Mouse (Mus musculus): Measurements from ENCODE around the gene Atxn2. TPM values are rescaled to one million over a fixed set of nuclear protein-coding genes. Genes with fewer than 3 reads are reported as not detected.
A peak's percentile ranks its signal among the peaks of the same experiment; 100 is the strongest.

The Atxn2 gene
- total RNA-seq, 2 experiments from 2014 or later: 228 to 234 TPM

GRCm38 (mm10) chr5:121809667-121810224 is 98.6 kb downstream of the Atxn2 start:
- intact Hi-C loops (cut with DNase I): loop anchor here (5.0 kb wide), 1 partner anchor 33 kb away; no protein-coding TSS in a partner anchor
- no peak for DNase-seq (ENCODE audit: low spot score in 2 of 2)

GRCm38 (mm10) chr5:121810331-121811151 is 99.4 kb downstream of the Atxn2 start:
- DNase-seq (ENCODE audit: low spot score in 2 of 2): no peak
- intact Hi-C loops (cut with DNase I): no loop called here

- intact Hi-C loops (cut with DNase I): no loop called here
- no peak for DNase-seq (ENCODE audit: low spot score in 2 of 2)
Observed at GRCm38 (mm10) chr5:121811485-121811931, 100.4 kb downstream of the Atxn2 start.

GRCm38 (mm10) chr5:121812526-121813243 is 101.5 kb downstream of the Atxn2 start:
- intact Hi-C loops (cut with DNase I): no loop called here
- no peak for DNase-seq (ENCODE audit: low spot score in 2 of 2)

- intact Hi-C loops (cut with DNase I): no loop called here
Observed at GRCm38 (mm10) chr5:121813744-121814143, 102.6 kb downstream of the Atxn2 start.

GRCm38 (mm10) chr5:121815067-121815466 is 103.9 kb downstream of the Atxn2 start:
- DNase-seq (ENCODE audit: low spot score in 2 of 2): peak; percentile 74 to 78
- intact Hi-C loops (cut with DNase I): no loop called here

More at GRCm38 (mm10) chr5:121813744-121814143, 102.6 kb downstream of the Atxn2 start:
- DNase-seq (ENCODE audit: low spot score in 2 of 2): no peak

- intact Hi-C loops (cut with DNase I): loop anchor here (2.0 kb wide), 1 partner anchor 27 kb away; no protein-coding TSS in a partner anchor
- no peak for DNase-seq (ENCODE audit: low spot score in 2 of 2)
Observed at GRCm38 (mm10) chr5:121815867-121816380, 104.8 kb downstream of the Atxn2 start.

- intact Hi-C loops (cut with DNase I): loop anchor here (2.0 kb wide), 1 partner anchor 26 kb away; no protein-coding TSS in a partner anchor
- no peak for DNase-seq (ENCODE audit: low spot score in 2 of 2)
Observed at GRCm38 (mm10) chr5:121816611-121817010, 105.5 kb downstream of the Atxn2 start.

- intact Hi-C loops (cut with DNase I): loop anchor here (2.0 kb wide), 1 partner anchor 25 kb away; no protein-coding TSS in a partner anchor
- no peak for DNase-seq (ENCODE audit: low spot score in 2 of 2)
Observed at GRCm38 (mm10) chr5:121817551-121817950, 106.4 kb downstream of the Atxn2 start.

- intact Hi-C loops (cut with DNase I): no loop called here
- DNase-seq (ENCODE audit: low spot score in 2 of 2): no peak
Observed at GRCm38 (mm10) chr5:121818401-121818800, 107.3 kb downstream of the Atxn2 start.

- intact Hi-C loops (cut with DNase I): no loop called here
- no peak for DNase-seq (ENCODE audit: low spot score in 2 of 2)
Observed at GRCm38 (mm10) chr5:121818862-121819261, 107.7 kb downstream of the Atxn2 start.

- no peak for DNase-seq (ENCODE audit: low spot score in 2 of 2)
- intact Hi-C loops (cut with DNase I): no loop called here
Observed at GRCm38 (mm10) chr5:121819559-121819958, 108.4 kb downstream of the Atxn2 start.

- intact Hi-C loops (cut with DNase I): no loop called here
- DNase-seq (ENCODE audit: low spot score in 2 of 2): no peak
Observed at GRCm38 (mm10) chr5:121820161-121820560, 109.0 kb downstream of the Atxn2 start.

GRCm38 (mm10) chr5:121820657-121821056 is 109.5 kb downstream of the Atxn2 start:
- no peak for DNase-seq (ENCODE audit: low spot score in 2 of 2)
- intact Hi-C loops (cut with DNase I): no loop called here

GRCm38 (mm10) chr5:121821116-121821515 is 110.0 kb downstream of the Atxn2 start:
- intact Hi-C loops (cut with DNase I): no loop called here

GRCm38 (mm10) chr5:121821552-121821951 is 110.4 kb downstream of the Atxn2 start:
- DNase-seq (ENCODE audit: low spot score in 2 of 2): no peak
- intact Hi-C loops (cut with DNase I): no loop called here

More at GRCm38 (mm10) chr5:121821116-121821515, 110.0 kb downstream of the Atxn2 start:
- no peak for DNase-seq (ENCODE audit: low spot score in 2 of 2)

GRCm38 (mm10) chr5:121822786-121823505 is 111.8 kb downstream of the Atxn2 start:
- intact Hi-C loops (cut with DNase I): no loop called here
- no peak for DNase-seq (ENCODE audit: low spot score in 2 of 2)

- DNase-seq (ENCODE audit: low spot score in 2 of 2): no peak
- intact Hi-C loops (cut with DNase I): no loop called here
Observed at GRCm38 (mm10) chr5:121823668-121824067, 112.5 kb downstream of the Atxn2 start.

- intact Hi-C loops (cut with DNase I): no loop called here
- no peak for DNase-seq (ENCODE audit: low spot score in 2 of 2)
Observed at GRCm38 (mm10) chr5:121824121-121824520, 113.0 kb downstream of the Atxn2 start.
